Mouse (Mus musculus) splenic B cell, adult 2 months (primary cell): Measurements from ENCODE around the gene Kcnj14.

Experiments used
- DNase-seq: peaks from one replicate; pipeline ENCODE4 v3.0.0-alpha.2; 2011; ENCODE audit warnings: low read depth, low spot score
- H3K27me3 ChIP-seq: 2 replicates; pipeline ENCODE4 v1.6.1; 2012; ENCODE audit warnings: mild to moderate bottlenecking, low read length, moderate library complexity, mixed read lengths; ENCODE audit not compliant: control insufficient read depth, poor library complexity, insufficient read depth, severe bottlenecking
- H3K36me3 ChIP-seq: 2 replicates; pipeline ENCODE4 v1.6.1; 2012; ENCODE audit warnings: mild to moderate bottlenecking, low read length, moderate library complexity, mixed read lengths; ENCODE audit not compliant: control insufficient read depth, poor library complexity, insufficient read depth, severe bottlenecking

Gene Kcnj14

GRCm38 (mm10) chr7:45771101-45771500 is 53.5 kb downstream of the Kcnj14 start:
- DNase-seq, result no peak
- no peaks in the 10 kb centered on the region for H3K27me3 ChIP-seq
- H3K36me3 ChIP-seq, result no peaks in the 10 kb centered on the region

- Histone ChIP-seq H3K27me3 (no peaks in the 10 kb centered on the region), H3K36me3 (no peaks in the 10 kb centered on the region)
- DNase-seq, result no peak
Measured at GRCm38 (mm10) chr7:45770427-45771082, 54.0 kb downstream of the Kcnj14 start.

- DNase-seq, result no peak
- H3K27me3 ChIP-seq, result no peaks in the 10 kb centered on the region
- H3K36me3 ChIP-seq, result no peaks in the 10 kb centered on the region
Measured at GRCm38 (mm10) chr7:45767500-45767899, 57.1 kb downstream of the Kcnj14 start.

GRCm38 (mm10) chr7:45766764-45767163 is 57.8 kb downstream of the Kcnj14 start:
- H3K36me3 ChIP-seq, result no peaks in the 10 kb centered on the region
- H3K27me3 ChIP-seq, result no peaks in the 10 kb centered on the region
- no peak for DNase-seq
